Mouse (Mus musculus) retina, embryonic 14.5 days (tissue): Measurements from ENCODE around the gene Rere.
"Not testable (repeated sequence)": the region's sequence is repeated elsewhere in the genome, so short reads cannot be mapped to it uniquely, and the experiment has no call there.

Source experiments
- DNase-seq: peaks from one replicate; pipeline ENCODE4 v3.0.0-alpha.2; 2015; ENCODE audit warnings: low spot score

Gene Rere

GRCm38 (mm10) chr4:150509026-150509712, 227.7 kb downstream of the Rere start:
- no peak for DNase-seq

GRCm38 (mm10) chr4:150510036-150510435, 228.6 kb downstream of the Rere start:
- no peak for DNase-seq

- DNase-seq = not testable (repeated sequence)
Measured at GRCm38 (mm10) chr4:150513387-150513786, 231.9 kb downstream of the Rere start.

GRCm38 (mm10) chr4:150516201-150516600, 234.8 kb downstream of the Rere start:
- DNase-seq = no peak

- no peak for DNase-seq
Measured at GRCm38 (mm10) chr4:150517381-150517780, 235.9 kb downstream of the Rere start.

GRCm38 (mm10) chr4:150518826-150519225, 237.4 kb downstream of the Rere start:
- no peak for DNase-seq

- DNase-seq = no peak
Measured at GRCm38 (mm10) chr4:150520069-150520468, 238.6 kb downstream of the Rere start.

- peak; percentile 31 for DNase-seq
Measured at GRCm38 (mm10) chr4:150522425-150522824, 241.0 kb downstream of the Rere start.

- DNase-seq = no peak
Measured at GRCm38 (mm10) chr4:150523351-150523750, 241.9 kb downstream of the Rere start.

- no peak for DNase-seq
Measured at GRCm38 (mm10) chr4:150526269-150526668, 244.8 kb downstream of the Rere start.

GRCm38 (mm10) chr4:150528426-150528825, 247.0 kb downstream of the Rere start:
- no peak for DNase-seq

- no peak for DNase-seq
Measured at GRCm38 (mm10) chr4:150528846-150529245, 247.4 kb downstream of the Rere start.

GRCm38 (mm10) chr4:150531869-150532268, 250.4 kb downstream of the Rere start:
- no peak for DNase-seq

GRCm38 (mm10) chr4:150536821-150537510, 255.5 kb downstream of the Rere start:
- no peak for DNase-seq

GRCm38 (mm10) chr4:150539846-150540245, 258.4 kb downstream of the Rere start:
- peak; percentile 25 for DNase-seq

- peak; percentile 71 for DNase-seq
Measured at GRCm38 (mm10) chr4:150540392-150541094, 259.1 kb downstream of the Rere start.

- DNase-seq = no peak
Measured at GRCm38 (mm10) chr4:150544231-150544630, 262.8 kb downstream of the Rere start.

- DNase-seq = no peak
Measured at GRCm38 (mm10) chr4:150544652-150545258, 263.3 kb downstream of the Rere start.

GRCm38 (mm10) chr4:150545775-150546174, 264.3 kb downstream of the Rere start:
- DNase-seq = no peak

GRCm38 (mm10) chr4:150546296-150546695, 264.9 kb downstream of the Rere start:
- not testable (repeated sequence) for DNase-seq

GRCm38 (mm10) chr4:150549393-150549792, 267.9 kb downstream of the Rere start:
- no peak for DNase-seq

- DNase-seq = no peak
Measured at GRCm38 (mm10) chr4:150549989-150550716, 268.7 kb downstream of the Rere start.
